Mouse (Mus musculus) bone marrow macrophage, adult 2 months (primary cell): ENCODE results near the gene Mbd3l1.

Source experiments
- CTCF ChIP-seq: IDR thresholded peaks from 2 replicates; pipeline ENCODE4 v1.5.1; 2012; ENCODE audit warnings: low read depth, mild to moderate bottlenecking, low read length, moderate library complexity
- POLR2A ChIP-seq: IDR thresholded peaks from 2 replicates; pipeline ENCODE4 v1.6.1; 2012; ENCODE audit warnings: mild to moderate bottlenecking, low read depth, low read length, borderline replicate concordance

GRCm38 (mm10) chr9:18431687-18432086 is 46.5 kb upstream of the Mbd3l1 start:
- TF ChIP-seq CTCF (no peak), POLR2A (no peak)
